Mouse (Mus musculus): ENCODE measurements around the gene Lzic.

GRCm38 (mm10) chr4:149499790-149500189 lies 14.8 kb downstream of the Lzic start:
- TF ChIP-seq GATA2 (IDR thresholded peaks at IDR 0.05; ENCODE audit: borderline replicate concordance, low read depth, low read length): no peak
- no peak for TF ChIP-seq CTCF (IDR thresholded peaks at IDR 0.05; ENCODE audit: low read depth, low read length)
- TF ChIP-seq POLR2AphosphoS5 (IDR thresholded peaks at IDR 0.05; ENCODE audit: insufficient replicate concordance, low read depth, low read length): no peak
- no peak for TF ChIP-seq GATA1 (IDR thresholded peaks at IDR 0.05; ENCODE audit: borderline replicate concordance, low read length)
